ENCODE assay signal across 16 mouse cellular contexts in the genomic region with DNA sequence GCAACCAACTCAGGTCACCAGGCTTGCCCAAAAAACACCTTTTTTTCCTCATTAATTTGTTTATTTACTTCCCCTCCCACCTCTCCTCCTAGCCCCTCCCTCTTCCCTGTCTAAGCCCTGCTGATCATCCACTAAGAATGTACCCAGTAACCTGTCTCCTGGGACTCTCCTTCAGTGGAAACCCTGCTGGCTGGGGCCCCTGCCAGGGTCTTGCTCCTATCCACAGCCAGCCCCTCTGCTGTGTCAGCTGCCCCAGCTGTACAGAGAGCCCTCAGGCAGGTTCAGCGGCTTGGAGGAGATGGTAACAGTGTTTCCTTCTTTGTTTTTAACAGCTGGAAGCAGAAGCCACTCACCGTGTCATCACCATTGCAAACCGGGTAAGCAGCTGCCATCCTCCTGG. TPM values are rescaled to one million over a fixed set of nuclear protein-coding genes. Genes with fewer than 3 reads are reported as not detected.
DNase-seq lines count a peak whose midpoint lies in the region; ATAC-seq and TF ChIP-seq lines count a peak whose summit lies in the region.
"Had no signal": no experiment of that assay in that cellular context is flagged by ENCODE, and none has a peak within 500 bp of the region (broad histone marks: within the 10 kb centered on the region; RNA-seq: fewer than 3 reads in every experiment).

No protein-coding gene starts in this region.

- no peak overlapping the region for H3K4me2 ChIP-seq in heart, embryonic 14.5 days (ENCODE audit: low read length)
- H3K4me2 ChIP-seq in limb, embryonic 14.5 days (replicated peaks; ENCODE audit: low read depth, low read length, severe bottlenecking), result no peak overlapping the region
- H3K4me2 ChIP-seq in neural tube, embryonic 14.5 days (ENCODE audit: low read depth, low read length), result no peak overlapping the region
- H3K4me2 ChIP-seq in neural tube, embryonic 15.5 days, result no peak overlapping the region
- H3K4me2 ChIP-seq: limb, embryonic 13.5 days; liver, embryonic 15.5 days had no signal

- ATAC-seq in heart, embryonic 14.5 days (ENCODE audit: insufficient number of reproducible peaks, insufficient read depth, low FRiP score, low read depth), result no peak
- no peak for ATAC-seq in limb, embryonic 14.5 days (ENCODE audit: low FRiP score, low read depth)
- peak; percentile 59; the same call in 1 of the 2 replicates for ATAC-seq in neural tube, embryonic 14.5 days (ENCODE audit: low read depth)
- ATAC-seq in neural tube, embryonic 15.5 days (ENCODE audit: low FRiP score), result no peak
- ATAC-seq: CD4-positive, CD25-positive, alpha-beta regulatory T cell, adult 4 months; hindbrain, postnatal 0 days had no signal

- no peak for TF ChIP-seq POLR2A in limb, embryonic 14.5 days (IDR thresholded peaks at IDR 0.05; ENCODE audit: borderline replicate concordance, extremely low read depth, insufficient read depth, insufficient read length)

- peak overlapping the region; percentile 38; the same call in 1 of the 2 replicates for H3K9ac ChIP-seq in heart, embryonic 14.5 days (ENCODE audit: low read length)
- H3K9ac ChIP-seq in limb, embryonic 14.5 days (ENCODE audit: low read depth, low read length, severe bottlenecking), result no peak overlapping the region
- H3K9ac ChIP-seq in neural tube, embryonic 14.5 days (replicated peaks; ENCODE audit: low read depth, low read length), result no peak overlapping the region
- no peak overlapping the region for H3K9ac ChIP-seq in neural tube, embryonic 15.5 days (replicated peaks)
- H3K9ac ChIP-seq: limb, embryonic 13.5 days; liver, embryonic 15.5 days had no signal

- no peak overlapping the region for H3K4me3 ChIP-seq in heart, embryonic 14.5 days (ENCODE audit: control insufficient read depth in 1 of 2, insufficient read depth in 1 of 2, low read depth in 1 of 2, low read length in 2 of 2)
- no peak overlapping the region for H3K4me3 ChIP-seq in limb, embryonic 14.5 days (replicated peaks; ENCODE audit: low read length)
- no peak overlapping the region for H3K4me3 ChIP-seq in limb, embryonic 10.5 days
- H3K4me3 ChIP-seq in neural tube, embryonic 14.5 days (ENCODE audit: low read depth, low read length), result no peak overlapping the region
- no peak overlapping the region for H3K4me3 ChIP-seq in neural tube, embryonic 15.5 days (replicated peaks)
- H3K4me3 ChIP-seq: limb, embryonic 13.5 days; liver, embryonic 15.5 days had no signal

- no peaks in the 10 kb centered on the region for H3K9me3 ChIP-seq in heart, embryonic 14.5 days (ENCODE audit: control insufficient read depth, low read length)
- no peaks in the 10 kb centered on the region for H3K9me3 ChIP-seq in limb, embryonic 14.5 days (ENCODE audit: control insufficient read depth, low read length)
- no peaks in the 10 kb centered on the region for H3K9me3 ChIP-seq in limb, embryonic 10.5 days (replicated peaks)
- no peaks in the 10 kb centered on the region for H3K9me3 ChIP-seq in neural tube, embryonic 14.5 days (ENCODE audit: control insufficient read depth, low read length)
- no peaks in the 10 kb centered on the region for H3K9me3 ChIP-seq in neural tube, embryonic 15.5 days (replicated peaks)
- H3K9me3 ChIP-seq: limb, embryonic 13.5 days; liver, embryonic 15.5 days had no signal

- intact Hi-C loops in left cerebral cortex, postnatal 4 days (cut with DNase I), result no loop called here

- no peak for DNase-seq in heart, adult 18-20 months
- peak; percentile 28 for DNase-seq in limb, embryonic 14.5 days (ENCODE audit: low spot score)
- DNase-seq in limb, embryonic 10.5 days (ENCODE audit: low spot score), result no peak
- DNase-seq in left cerebral cortex, postnatal 4 days, result no peak
- DNase-seq: cerebellum, adult 9-10 months; kidney, adult 18-20 months; kidney, postnatal 10 days; thymus, postnatal 4 days had no signal

- no peaks in the 10 kb centered on the region for H3K36me3 ChIP-seq in heart, embryonic 14.5 days (ENCODE audit: control insufficient read depth, insufficient read depth, low read length)
- no peaks in the 10 kb centered on the region for H3K36me3 ChIP-seq in limb, embryonic 14.5 days (ENCODE audit: control insufficient read depth, insufficient read depth, low read length)
- no peaks in the 10 kb centered on the region for H3K36me3 ChIP-seq in limb, embryonic 10.5 days
- peaks cover 61% of the 10 kb centered on the region for H3K36me3 ChIP-seq in neural tube, embryonic 14.5 days (ENCODE audit: control insufficient read depth, insufficient read depth, low read length)
- H3K36me3 ChIP-seq in neural tube, embryonic 15.5 days, result peaks cover 82% of the 10 kb centered on the region
- H3K36me3 ChIP-seq: limb, embryonic 13.5 days; liver, embryonic 15.5 days had no signal

- WGBS in heart, embryonic 14.5 days, result 77% methylated on average over 3 of the region's 3 CpGs
- WGBS in limb, embryonic 14.5 days, result 67% methylated on average over 3 of the region's 3 CpGs
- 90% methylated on average over 3 of the region's 3 CpGs for WGBS in limb, embryonic 10.5 days
- WGBS in neural tube, embryonic 14.5 days, result 36% methylated on average over 3 of the region's 3 CpGs
- 32% methylated on average over 3 of the region's 3 CpGs for WGBS in neural tube, embryonic 15.5 days

- peaks cover 10 to 12% of the 10 kb centered on the region in 2 experiments for H3K4me1 ChIP-seq in heart, embryonic 14.5 days (ENCODE audit: control insufficient read depth in 2 of 2, insufficient read depth in 2 of 2, low read length in 2 of 2)
- no peaks in the 10 kb centered on the region for H3K4me1 ChIP-seq in limb, embryonic 14.5 days (ENCODE audit: control insufficient read depth, insufficient read depth, low read length)
- H3K4me1 ChIP-seq in limb, embryonic 10.5 days, result no peaks in the 10 kb centered on the region
- H3K4me1 ChIP-seq in neural tube, embryonic 14.5 days (ENCODE audit: control insufficient read depth, insufficient read depth, low read length), result no peaks in the 10 kb centered on the region
- H3K4me1 ChIP-seq in neural tube, embryonic 15.5 days, result peaks cover 7% of the 10 kb centered on the region
- H3K4me1 ChIP-seq: liver, embryonic 15.5 days had no signal

- no peak overlapping the region for H3K27ac ChIP-seq in heart, embryonic 14.5 days (replicated peaks in 1 of 2; ENCODE audit: control insufficient read depth in 1 of 2, insufficient read depth in 1 of 2, low read depth in 2 of 2, low read length in 2 of 2)
- H3K27ac ChIP-seq in limb, embryonic 14.5 days (replicated peaks; ENCODE audit: low read depth, low read length), result no peak overlapping the region
- no peak overlapping the region for H3K27ac ChIP-seq in limb, embryonic 10.5 days
- H3K27ac ChIP-seq in neural tube, embryonic 14.5 days (ENCODE audit: low read depth, low read length), result no peak overlapping the region
- H3K27ac ChIP-seq in neural tube, embryonic 15.5 days (replicated peaks), result no peak overlapping the region
- H3K27ac ChIP-seq: hindbrain, postnatal 0 days; limb, embryonic 13.5 days; liver, embryonic 15.5 days had no signal

- H3K27me3 ChIP-seq in heart, embryonic 14.5 days (ENCODE audit: control insufficient read depth, insufficient read depth, low read length), result no peaks in the 10 kb centered on the region
- no peaks in the 10 kb centered on the region for H3K27me3 ChIP-seq in limb, embryonic 14.5 days (ENCODE audit: control insufficient read depth, insufficient read depth, low read length)
- H3K27me3 ChIP-seq in limb, embryonic 10.5 days (ENCODE audit: low read depth, poor library complexity, severe bottlenecking), result no peaks in the 10 kb centered on the region
- no peaks in the 10 kb centered on the region for H3K27me3 ChIP-seq in neural tube, embryonic 14.5 days (ENCODE audit: control insufficient read depth, insufficient read depth, low read length)
- H3K27me3 ChIP-seq in neural tube, embryonic 15.5 days (replicated peaks), result no peaks in the 10 kb centered on the region
- H3K27me3 ChIP-seq: limb, embryonic 13.5 days had no signal

RNA-seq across cellular contexts. Expression of gene Mapre3, which starts 33.3 kb away (rescaled TPM):
- 14.4 and 18.4 TPM in 2 replicates for polyA plus RNA-seq in heart, embryonic 14.5 days (2014; fragmentation: Nextera tagmentation; extraction: Ambion mirVana)
- total RNA-seq in heart, adult 18-20 months (2021), result 10 to 100 TPM; 37.0 to 42.8 TPM
- 64.7 and 76.0 TPM in 2 replicates for polyA plus RNA-seq in limb, embryonic 14.5 days (2012; rRNA removed)
- polyA plus RNA-seq in limb, embryonic 14.5 days (2014; fragmentation: Nextera tagmentation; extraction: Ambion mirVana), result 28.2 and 30.0 TPM in 2 replicates
- 12.2 and 17.0 TPM in 2 replicates for polyA plus RNA-seq in limb, embryonic 10.5 days (2016; fragmentation: Nextera tagmentation; extraction: Ambion mirVana)
- 129 and 140 TPM in 2 replicates for polyA plus RNA-seq in neural tube, embryonic 14.5 days (2014; fragmentation: Nextera tagmentation; extraction: Ambion mirVana)
- polyA plus RNA-seq in neural tube, embryonic 15.5 days (2015; fragmentation: Nextera tagmentation; extraction: Ambion mirVana), result 135 and 164 TPM in 2 replicates
- 100 to 1,000 TPM; 143 to 144 TPM for total RNA-seq in left cerebral cortex, postnatal 4 days (2021)
- total RNA-seq: megakaryocyte-erythroid progenitor cell, adult 5-6 weeks had no signal
